Mouse (Mus musculus) olfactory bulb, adult 2 months (tissue): ENCODE results near the gene Ergic1.

ENCODE experiments used
- CTCF ChIP-seq: fragments of 200-500 bp; IDR thresholded peaks from 2 replicates; pipeline ENCODE4 v1.5.1; 2012; ENCODE audit warnings: low read depth, mild to moderate bottlenecking, low read length, moderate library complexity; ENCODE audit not compliant: insufficient read depth
- POLR2A ChIP-seq: fragments of 200-500 bp; IDR thresholded peaks from 2 replicates; pipeline ENCODE4 v1.6.1; 2012; ENCODE audit warnings: mild to moderate bottlenecking, low read depth, low read length, moderate library complexity; ENCODE audit not compliant: insufficient read depth

DNA sequence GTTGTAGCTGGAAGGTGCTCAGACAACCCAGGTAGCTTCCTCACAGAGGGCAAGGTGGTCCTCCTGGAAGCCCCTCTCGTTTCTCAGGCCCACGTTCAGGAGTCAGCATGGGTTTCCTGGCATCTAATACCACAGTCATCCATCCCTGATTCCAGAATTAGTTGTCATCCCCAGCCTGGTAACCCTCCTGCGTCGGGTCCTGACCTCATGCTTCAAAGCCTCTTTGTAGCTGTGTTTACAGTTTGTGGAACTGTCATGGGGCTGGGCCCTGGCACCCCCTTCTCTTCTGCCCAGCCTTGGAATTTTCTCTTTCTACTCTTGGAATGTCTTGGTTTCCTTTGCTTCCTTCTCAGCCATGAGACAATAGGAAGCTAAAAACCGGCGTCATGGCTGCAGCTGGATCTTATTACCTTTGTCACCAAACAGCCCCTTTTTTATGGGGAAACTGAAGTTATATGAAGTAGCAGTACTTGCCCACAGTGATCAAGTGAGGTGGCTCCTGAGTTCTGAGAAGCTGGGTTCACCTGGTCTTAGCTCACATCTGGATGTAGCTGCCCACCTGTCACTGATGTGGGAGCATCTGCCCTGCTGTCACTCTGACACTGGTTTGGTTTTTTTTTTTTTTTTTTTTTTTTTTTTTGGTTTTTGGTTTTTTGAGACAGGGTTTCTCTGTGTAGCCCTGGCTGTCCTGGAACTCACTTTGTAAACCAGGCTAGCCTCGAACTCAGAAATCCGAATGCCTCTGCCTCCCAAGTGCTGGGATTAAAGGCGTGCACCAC is 53.6 kb downstream of the Ergic1 start:
- TF ChIP-seq POLR2A: no peak
- no peak for TF ChIP-seq CTCF
